Mouse (Mus musculus) kidney, adult 8-10 months (tissue): ENCODE results near the gene Fam98a.
A peak's percentile ranks its signal among the peaks of the same experiment; 100 is the strongest.

Experiments
- DNase-seq, 2 experiments: peaks; one replicate each; pipeline ENCODE4 v3.0.0; 2022

Fam98a gene

GRCm38 (mm10) chr17:75521236-75521842, 30.4 kb downstream of the Fam98a start:
- no peak for DNase-seq

GRCm38 (mm10) chr17:75519239-75519900, 32.4 kb downstream of the Fam98a start:
- no peak for DNase-seq

DNA sequence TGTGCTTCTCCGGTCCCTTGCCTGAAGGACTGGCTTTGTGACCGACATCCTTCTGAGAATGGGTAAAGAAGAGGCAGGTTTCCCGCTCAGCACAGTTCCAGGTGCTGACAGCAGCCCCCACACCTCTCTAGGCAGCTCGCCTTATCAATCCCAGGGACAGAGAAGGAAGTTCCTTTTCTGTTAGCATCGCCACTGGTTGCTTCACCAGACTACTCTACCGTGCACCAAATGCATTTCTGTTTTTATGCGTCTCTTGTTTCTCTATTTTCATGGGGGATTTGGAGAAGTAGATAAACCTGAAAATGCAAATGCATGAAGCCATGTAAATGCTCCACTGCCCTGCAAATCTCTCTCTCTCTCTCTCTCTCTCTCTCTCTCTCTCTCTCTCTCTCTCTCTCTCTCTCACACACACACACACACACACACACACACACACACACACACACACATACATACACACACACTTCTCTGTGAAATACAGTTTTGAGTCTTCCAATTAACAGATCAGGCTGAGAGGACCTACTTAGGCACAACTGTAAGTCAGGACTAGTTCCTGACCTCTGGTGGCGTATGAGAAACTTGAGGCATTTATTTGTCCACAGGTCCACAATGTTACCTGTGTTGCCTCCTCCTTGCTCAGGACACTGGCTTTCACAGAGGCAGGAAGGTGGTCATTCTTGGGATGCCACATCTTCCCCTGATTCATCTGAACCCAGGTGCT, 33.4 kb downstream of the Fam98a start:
- DNase-seq = no peak

DNA sequence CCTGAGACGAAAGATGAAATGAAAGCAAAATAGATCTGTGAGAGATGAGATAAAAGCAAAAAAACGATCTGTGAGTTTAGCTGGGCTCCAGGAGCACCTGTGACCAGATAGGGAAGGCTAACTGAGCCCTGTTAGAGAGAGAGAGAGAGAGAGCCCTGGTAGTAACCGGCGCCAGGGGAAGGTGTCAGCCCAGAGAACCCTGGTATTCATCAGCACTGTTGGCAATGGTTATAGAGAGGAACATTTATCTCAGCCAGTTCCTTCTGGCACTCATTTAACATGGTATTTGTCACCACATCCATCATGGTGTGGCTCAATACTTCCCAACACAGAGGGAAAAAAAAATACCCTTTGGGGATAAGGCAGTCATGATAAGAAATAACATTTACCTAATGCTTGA, 35.2 kb downstream of the Fam98a start:
- no peak for DNase-seq

DNA sequence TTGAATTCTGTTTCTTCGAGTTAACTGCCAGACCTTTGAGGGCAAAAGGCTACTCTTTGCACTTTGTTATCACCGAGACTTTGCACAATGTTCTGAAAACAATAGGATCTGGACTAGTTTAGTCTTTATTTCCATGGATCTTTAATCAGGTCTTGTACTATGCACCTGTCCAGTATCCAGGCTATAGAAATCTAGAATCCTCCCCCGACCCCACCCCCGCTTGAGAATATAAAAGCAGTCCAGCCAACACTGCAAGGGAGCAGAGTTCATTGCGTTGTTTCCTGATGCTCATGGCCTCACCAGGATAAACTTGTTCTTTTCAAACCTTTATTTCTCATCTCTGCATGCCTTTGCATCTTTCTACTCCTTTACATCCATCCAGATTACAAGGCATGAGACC, 42.5 kb downstream of the Fam98a start:
- no peak for DNase-seq

DNA sequence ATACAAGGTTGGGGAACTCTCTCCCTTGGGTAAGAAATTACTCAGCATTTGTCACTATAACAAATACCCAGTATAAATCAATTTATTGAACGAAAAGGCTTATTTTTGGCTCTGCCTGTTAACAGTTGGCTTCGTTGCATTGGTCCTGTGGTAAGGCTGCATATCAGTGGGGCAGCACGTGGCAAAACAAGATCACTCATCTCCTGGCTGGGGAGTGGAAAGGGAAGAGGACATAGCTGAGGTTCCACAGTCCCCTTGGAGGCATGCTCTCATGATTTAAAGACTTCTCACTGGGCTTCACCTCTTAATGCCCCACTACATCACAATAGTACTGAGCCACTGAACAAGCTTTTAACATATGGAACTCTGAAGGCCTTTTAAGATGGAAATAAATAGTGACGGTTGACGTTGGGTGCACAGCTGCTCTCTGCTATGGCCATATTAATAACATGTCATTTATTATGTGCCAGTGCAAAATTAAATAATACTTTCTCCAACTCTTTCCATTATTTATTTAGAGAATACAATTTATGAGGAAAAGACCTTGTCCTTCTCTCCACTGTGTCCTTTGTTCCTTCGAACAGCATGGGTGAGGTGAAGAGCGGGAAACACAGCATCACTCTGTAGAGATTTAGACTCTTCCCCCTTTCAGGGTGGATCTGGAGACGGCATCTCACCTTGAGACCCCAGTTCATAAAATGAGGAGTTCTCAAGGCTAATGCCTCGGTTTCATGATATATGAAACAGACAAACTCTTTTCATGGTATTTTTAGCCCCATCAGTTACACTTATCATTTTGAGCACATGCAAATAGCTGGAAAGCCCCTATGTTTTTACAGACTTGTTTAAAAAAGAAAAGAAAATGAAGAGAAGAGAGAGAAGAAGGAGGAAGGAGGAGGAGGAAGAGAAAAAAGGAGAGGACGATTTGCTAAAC, 44.8 kb downstream of the Fam98a start:
- no peak for DNase-seq

GRCm38 (mm10) chr17:75506097-75506675, 45.6 kb downstream of the Fam98a start:
- peak; percentile 29 to 32 for DNase-seq

GRCm38 (mm10) chr17:75505053-75505452, 46.7 kb downstream of the Fam98a start:
- DNase-seq = no peak

DNA sequence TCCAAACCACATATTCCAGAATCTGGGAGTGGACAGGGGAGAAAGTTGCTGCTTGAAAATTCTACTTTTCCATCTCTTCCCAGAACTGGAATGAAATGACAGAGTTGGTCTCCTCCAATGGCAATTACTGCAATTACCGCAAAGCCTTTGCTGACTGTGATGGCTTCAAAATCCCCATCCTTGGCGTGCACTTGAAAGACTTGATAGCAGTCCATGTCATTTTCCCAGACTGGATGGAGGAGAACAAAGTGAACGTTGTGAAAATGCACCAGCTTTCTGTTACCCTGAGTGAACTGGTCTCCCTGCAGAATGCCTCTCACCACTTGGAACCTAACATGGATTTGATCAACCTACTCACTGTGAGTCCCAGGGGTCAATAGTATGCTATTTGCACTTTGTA, 48.7 kb downstream of the Fam98a start:
- DNase-seq = no peak

DNA sequence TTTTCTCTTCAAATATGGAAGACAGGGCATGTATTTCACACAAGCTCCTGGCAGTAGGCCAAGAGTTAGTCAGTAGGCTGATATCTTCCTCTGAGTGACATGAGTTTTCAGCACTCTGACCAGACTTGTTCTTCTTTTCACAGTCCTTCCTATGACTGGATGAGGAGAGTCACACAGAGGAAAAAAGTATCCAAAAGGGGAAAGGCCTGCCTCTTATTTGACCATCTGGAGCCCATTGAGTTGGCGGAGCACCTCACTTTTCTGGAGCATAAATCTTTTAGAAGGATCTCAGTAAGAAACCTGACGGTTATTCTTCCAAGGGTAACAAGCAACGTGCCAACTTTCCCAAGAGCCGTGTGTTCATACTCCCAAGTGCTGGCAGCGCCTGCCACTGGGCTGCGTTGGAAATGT, 53.5 kb downstream of the Fam98a start:
- no peak for DNase-seq

GRCm38 (mm10) chr17:75495213-75495612, 56.5 kb downstream of the Fam98a start:
- no peak for DNase-seq
